Mouse (Mus musculus): ENCODE measurements around the gene Mrpl16. TPM values are rescaled to one million over a fixed set of nuclear protein-coding genes. Genes with fewer than 3 reads are reported as not detected.

Gene Mrpl16
- 10 to 100 TPM; 38.4 to 39.8 TPM for total RNA-seq (2021)

DNA sequence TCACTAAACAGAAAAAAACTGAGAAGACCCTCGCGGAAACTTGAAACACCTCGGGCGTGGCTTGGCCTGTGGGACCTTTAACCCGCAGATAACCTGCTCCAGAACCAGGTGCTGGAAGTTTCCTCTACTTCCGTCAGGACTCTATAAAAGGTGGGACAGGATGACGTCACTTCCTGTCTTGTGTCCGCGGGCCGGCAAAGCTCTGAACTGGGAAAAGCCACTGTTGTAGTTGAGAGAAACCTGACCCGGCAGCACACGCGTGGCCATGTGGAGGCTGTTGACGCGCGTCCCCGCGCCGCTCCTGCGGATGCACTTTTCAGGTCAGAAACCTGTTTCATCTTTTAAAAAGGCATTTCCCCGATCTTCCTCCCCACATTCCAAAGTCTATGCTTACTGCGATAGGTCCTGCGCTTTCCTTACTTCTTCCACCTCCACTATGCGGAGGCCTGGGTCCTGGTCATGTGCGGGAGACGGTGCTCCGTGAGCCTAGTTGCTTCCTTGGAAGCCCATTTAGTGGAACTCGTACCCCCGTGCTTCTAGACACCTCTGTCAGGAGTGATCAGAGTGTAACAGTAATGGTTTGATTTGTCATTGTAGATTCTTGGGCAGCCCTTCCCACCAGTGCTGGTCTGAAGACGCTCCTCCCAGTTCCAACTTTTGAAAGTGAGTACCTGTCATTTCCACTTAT is at the start of gene Mrpl16:
Gene Mrpl16 (plus strand): TSS at position 187 of the 688 bp plus-strand sequence.
- DNase-seq (ENCODE audit: low spot score in 2 of 2) = peak; percentile 90 to 94
- intact Hi-C loops (cut with DNase I) = no loop called here

DNA sequence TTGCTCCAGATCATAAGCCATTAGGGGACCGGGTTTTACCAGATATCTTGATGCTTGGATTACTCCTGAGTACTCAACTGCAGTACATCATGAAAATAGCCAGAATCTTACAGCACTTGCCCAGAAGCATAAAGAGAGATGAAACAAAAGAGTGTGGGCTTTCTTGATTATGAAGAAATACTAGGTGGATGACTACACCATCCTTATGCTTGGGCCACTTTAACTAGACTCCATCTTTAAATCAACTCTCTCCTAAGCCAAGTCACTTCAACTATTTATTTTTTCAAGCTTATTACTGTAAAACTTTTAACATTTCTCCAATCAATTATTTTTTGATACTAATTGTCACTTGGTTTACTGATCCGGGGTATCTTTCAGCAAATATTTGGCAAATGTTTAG is 46.3 kb upstream of the Mrpl16 start:
- intact Hi-C loops (cut with DNase I) = no loop called here
- DNase-seq (ENCODE audit: low spot score in 2 of 2) = no peak

DNA sequence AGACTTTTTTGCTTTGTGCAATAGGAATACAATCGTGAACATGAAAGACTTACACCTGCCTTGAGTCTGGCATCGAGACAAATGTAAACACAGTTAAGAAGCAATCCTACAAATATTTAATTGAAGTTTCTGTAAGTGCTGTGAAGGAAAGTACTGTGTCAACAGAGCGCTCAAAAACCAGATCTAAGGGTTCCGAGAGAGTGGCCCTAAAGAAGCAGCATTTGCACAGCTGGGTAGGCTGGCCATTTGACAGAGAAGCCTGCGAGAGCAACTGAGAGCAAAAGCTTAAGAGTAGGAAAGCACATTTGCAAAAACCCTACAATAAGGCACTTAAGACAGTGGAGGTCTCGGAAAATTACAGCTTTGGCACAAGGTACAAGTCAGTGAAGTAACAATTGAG is 45.9 kb upstream of the Mrpl16 start:
- DNase-seq (ENCODE audit: low spot score in 2 of 2) = no peak
- intact Hi-C loops (cut with DNase I) = no loop called here

DNA sequence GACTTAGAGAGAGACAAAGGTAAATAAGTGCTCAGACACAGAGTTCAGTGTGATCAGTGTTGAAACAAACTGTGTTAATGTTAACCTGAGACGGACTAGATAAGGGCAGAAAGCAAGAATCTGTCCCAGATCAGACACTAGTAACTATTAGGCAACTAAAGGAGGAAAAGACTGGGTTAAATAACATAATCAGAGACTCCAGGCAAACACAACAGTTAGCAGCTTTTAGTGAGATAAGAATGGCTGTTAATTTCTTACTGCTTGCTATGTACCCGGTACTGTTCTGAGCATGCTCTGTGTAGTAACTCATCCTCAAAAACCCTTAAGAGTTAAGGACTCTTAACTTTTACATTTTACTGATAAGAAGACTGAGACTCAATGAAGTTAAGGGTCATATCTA is 44.3 kb upstream of the Mrpl16 start:
- DNase-seq (ENCODE audit: low spot score in 2 of 2) = no peak
- intact Hi-C loops (cut with DNase I) = no loop called here

DNA sequence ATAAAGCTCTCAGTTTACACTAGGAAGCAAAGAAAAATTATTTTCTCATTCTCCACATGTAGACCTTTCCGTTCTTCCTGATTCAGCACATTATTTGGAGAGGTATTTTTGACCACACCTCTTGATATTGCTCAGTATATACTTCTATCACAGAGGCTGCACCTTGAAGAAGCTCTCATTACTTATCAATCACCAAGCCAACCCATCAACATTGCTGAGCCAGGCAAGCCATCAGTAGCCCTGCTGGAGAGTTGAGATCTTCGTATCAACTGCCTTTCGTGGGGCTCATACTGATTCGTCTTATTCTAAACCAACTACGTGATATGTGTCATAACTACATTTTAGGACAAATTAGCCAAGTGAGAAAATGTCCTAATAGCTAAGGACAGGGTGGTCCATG is 42.9 kb upstream of the Mrpl16 start:
- intact Hi-C loops (cut with DNase I) = no loop called here
- no peak for DNase-seq (ENCODE audit: low spot score in 2 of 2)

DNA sequence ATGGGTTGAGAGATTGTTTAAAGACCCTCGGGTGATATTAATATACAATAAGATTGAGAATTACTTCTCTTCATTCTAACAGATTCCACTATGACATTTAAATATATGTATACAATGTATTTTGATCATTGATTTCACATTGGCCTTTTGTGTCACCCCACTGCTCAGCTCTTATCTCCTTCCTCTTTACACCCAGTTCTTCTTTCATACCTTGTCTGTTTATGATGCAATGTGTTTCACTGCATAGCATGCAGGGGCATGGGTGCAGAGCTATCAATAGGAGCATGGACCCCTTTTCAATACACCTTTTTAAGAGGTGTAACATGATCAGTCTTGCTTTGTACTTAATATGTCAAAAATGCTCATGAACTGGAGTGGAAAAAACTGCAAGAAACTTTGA is 39.9 kb upstream of the Mrpl16 start:
- no peak for DNase-seq (ENCODE audit: low spot score in 2 of 2)
- intact Hi-C loops (cut with DNase I) = no loop called here

DNA sequence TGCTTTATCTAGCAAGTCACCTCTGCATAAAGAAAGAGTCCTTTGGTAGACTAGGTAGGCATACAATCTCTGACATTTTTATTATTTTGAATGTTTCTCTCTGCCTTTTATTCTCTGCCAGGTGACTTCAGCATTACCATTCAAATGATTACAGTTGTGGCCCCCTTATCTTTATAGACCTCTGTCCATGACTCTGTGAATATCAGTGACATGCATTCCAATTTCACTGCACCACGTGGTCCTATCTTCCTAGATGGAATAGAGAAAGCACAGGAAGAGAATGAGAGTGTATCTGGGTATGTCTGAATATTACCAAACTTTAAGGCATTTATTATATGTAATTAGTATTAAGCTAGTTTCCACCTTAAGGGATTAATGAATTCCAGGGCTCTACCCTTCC is 33.7 kb upstream of the Mrpl16 start:
- intact Hi-C loops (cut with DNase I) = no loop called here
- DNase-seq (ENCODE audit: low spot score in 2 of 2) = no peak

DNA sequence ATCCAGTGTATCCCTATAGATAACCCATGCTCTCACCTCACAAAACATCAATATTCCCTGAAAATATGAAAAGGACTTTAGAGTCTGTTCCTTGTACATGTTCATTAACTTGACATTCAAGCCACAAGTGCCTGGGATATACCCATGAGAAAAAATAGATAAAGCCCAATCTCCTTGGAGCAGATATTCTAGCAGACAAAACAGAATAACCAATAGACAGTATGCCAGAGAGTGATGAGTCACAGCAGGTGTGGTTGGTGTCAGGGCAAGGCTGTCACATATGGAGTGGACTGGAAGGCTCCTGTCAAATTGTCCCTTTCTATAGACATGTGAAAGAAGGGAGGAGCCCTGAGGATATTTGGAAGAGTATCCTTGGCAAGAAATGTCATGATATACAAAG is 24.5 kb upstream of the Mrpl16 start:
- intact Hi-C loops (cut with DNase I) = no loop called here
- no peak for DNase-seq (ENCODE audit: low spot score in 2 of 2)

DNA sequence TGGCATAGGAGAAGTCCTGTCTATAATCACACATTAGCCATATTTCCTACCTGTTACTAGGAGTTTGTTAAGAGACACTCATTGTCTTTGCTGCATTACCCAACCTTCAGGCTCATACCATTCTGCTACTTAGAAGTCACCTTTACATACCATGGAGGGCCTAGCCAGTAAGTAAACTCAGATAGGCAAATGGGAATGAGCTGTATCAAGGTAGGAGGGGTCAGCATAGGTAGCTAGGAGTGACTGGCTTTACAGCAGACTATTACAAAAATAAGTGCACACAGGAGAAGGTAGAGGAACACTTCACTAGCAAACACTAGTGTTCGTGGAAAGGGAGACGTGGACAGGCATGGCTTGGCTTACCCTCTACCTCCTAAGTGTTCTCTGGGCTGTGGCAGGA is 22.9 kb upstream of the Mrpl16 start, which contains the start of gene Gif:
Gene Gif (plus strand): TSS at position 257 of the 400 bp plus-strand sequence.
- intact Hi-C loops (cut with DNase I) = no loop called here
- DNase-seq (ENCODE audit: low spot score in 2 of 2) = no peak

DNA sequence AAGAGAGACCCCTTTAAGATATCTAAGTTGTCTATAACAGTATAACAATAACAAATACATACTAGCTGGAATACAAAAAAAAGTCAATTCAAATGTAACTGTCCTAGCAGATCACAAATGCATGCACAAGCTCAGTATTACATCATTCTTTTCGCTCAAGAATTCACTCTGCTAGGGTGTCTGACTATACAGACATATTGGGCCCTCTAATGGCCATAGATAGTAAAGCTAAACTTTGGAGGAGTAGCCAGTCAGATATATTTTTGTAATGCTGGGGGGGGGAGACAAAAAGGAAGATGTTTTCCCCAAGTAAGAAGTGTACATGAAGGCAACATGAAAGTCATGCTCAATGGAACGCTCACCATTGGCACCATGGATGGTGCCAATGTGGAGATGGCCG is 5.1 kb upstream of the Mrpl16 start:
- no peak for DNase-seq (ENCODE audit: low spot score in 2 of 2)
- intact Hi-C loops (cut with DNase I) = loop anchor here (5.0 kb wide), 1 partner anchor 413 kb away; no protein-coding TSS in a partner anchor

DNA sequence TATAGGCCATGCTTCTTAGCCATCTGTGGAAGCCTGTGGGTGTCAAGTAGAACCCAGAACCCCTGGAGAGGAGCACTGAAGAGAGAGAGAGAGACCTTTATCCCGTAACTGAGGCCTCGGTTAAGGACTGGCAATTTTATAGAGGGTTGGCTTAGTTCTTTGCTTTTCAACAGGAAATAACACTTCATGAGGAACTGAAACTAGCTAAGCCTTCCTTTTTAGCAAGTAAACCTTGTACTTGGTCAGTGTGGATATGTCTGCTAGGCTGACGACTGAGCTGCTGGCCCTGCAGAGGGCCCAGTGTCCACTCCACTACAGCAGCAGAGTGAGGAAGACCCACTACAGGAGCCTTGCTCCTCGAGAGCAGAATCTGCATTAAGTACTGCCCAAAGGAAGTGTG is 3.8 kb upstream of the Mrpl16 start:
- DNase-seq (ENCODE audit: low spot score in 2 of 2) = no peak
- intact Hi-C loops (cut with DNase I) = loop anchor here (5.0 kb wide), 1 partner anchor 414 kb away; no protein-coding TSS in a partner anchor

DNA sequence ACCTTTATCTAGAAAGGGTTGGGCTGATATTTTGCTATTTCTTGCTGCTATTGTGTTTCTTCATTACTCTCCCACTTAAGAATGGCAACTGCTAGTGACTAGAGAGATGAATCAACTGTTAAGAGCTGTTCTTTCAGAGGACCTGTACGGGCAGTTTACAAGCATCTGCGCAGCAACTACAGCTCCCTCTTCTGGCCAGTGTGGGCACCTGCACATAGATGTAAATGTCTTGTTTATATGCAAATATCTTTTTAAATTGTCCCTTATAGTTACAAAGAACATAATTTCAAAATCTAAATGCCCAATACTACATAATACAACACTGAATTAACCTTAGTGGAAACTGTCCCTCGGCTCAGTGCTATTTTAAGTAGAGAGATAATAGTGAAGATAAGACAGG is 2.0 kb upstream of the Mrpl16 start:
- DNase-seq (ENCODE audit: low spot score in 2 of 2) = peak; percentile 37 to 46
- intact Hi-C loops (cut with DNase I) = loop anchor here (1.0 to 5.0 kb wide), 2 partner anchors 157 to 416 kb away; no protein-coding TSS in a partner anchor

DNA sequence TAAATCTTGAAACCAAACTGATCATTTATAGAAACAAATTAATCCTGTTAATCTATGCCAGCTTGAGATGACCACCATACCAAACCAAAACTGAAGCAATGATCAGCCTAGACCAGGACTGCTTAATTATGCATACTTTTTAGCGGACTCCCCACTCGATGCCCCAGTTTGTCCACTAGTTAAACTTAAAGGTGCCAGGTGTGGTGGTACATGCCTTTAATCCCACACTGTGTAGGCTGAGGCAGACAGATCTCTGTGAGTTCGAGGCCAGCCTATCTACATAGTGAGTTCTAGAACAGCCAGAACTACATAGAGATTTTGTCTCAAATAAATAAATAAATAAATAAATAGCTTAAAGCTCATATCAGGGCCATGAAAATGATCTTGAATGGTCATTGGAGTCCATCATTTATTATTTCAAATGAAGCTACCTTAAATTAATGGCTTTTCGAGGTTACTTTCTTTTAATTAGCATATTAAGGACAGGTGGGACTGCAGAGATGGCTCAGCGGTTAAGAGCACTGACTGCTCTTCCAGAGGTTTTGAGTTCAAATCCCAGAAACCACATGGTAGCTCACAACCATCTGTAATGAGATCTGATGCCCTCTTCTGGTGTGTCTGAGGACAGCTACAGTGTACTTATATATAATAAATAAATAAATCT is 802 bp upstream of the Mrpl16 start:
- no peak for DNase-seq (ENCODE audit: low spot score in 2 of 2)
- intact Hi-C loops (cut with DNase I) = loop anchor here (5.0 kb wide), 1 partner anchor 417 kb away; no protein-coding TSS in a partner anchor

DNA sequence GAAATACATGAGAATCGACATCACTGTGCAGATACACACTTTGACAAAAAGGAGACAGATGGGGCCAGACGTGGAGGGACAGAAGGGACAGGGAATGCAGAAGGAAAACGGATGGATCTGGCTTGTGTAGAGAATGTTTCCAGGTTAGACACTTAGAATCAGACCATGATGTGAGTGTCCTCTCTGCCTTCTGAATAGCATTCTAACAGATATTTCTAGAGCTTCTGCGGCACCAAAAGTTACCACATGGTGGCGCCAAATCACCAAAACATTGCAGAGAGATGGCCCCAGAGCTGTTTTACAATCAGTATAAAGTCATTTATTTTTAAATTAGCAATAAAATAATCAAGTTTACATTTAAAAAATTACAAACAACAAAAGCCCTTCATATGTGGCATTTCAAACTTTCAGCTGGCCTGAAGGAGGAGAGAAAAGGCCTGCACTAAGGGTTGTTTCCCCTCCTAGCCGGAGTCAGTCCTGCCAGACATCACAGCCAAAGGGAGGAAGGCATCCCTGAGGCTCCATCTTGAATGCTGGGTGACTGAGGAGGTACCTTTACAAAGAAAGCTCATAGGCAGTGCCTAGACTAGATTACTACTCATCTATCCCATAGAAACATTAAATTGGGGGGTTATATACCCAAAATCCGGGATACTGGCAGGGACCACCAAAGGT is 7.1 kb downstream of the Mrpl16 start:
- DNase-seq (ENCODE audit: low spot score in 2 of 2) = peak; percentile 66 to 74
- intact Hi-C loops (cut with DNase I) = loop anchor here (2.0 to 5.0 kb wide), 3 partner anchors 41 to 230 kb away; partner anchors contain the start of genes Patl1 and Stx3

DNA sequence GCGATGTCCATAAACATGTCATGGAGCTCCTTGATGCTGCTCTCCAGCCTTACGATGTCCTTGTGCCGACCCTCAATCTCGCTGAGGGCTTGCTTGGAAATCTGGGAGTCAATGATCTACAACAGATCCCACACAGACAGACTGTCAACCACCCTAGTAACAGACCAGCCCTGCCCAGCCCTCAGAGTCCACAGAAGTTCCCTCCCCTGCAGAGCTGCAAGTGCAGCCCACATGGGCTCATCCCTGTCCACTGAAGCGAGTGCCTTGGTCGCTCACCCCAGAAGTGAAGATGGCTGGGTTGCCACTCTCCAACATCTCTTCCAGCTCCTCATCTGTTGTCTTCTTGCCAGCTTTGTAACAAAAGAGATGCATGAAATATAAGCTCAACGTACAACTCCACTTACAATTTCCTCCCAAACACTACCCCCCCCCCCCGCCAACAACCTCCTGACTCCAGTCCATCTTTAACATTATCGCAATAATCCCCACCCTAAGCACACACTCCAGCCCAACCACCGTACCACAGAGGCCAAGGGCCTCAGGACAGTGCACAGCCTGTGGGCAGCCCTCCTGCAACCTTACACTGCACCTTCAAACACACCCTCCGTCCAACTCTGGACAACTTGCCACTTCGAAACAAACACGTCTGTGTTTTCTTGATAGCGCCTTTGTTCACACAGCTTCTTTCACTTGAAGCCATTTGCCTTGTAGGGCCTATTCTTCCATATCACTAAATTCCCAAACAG is 15.4 kb downstream of the Mrpl16 start:
- no peak for DNase-seq (ENCODE audit: low spot score in 2 of 2)
- intact Hi-C loops (cut with DNase I) = no loop called here

DNA sequence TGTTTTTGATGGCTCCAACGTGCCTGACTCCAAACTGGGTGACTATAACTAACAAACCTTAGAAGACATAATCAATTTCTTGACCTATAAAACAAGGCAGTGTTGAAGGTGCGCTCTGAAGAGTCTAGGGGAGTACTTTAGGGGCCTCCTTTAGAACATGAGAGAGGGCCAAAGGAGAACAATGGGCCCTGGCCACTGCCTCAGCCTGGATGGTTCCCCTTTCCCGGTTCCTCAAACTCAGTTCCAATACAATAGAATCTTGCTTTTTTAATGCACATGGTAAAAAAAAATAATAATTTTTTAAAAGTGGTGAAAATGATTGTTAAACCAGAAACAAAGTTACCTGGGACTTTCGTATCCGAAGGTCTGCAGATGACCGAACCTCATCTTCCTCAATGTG is 17.6 kb downstream of the Mrpl16 start:
- no peak for DNase-seq (ENCODE audit: low spot score in 2 of 2)
- intact Hi-C loops (cut with DNase I) = no loop called here

DNA sequence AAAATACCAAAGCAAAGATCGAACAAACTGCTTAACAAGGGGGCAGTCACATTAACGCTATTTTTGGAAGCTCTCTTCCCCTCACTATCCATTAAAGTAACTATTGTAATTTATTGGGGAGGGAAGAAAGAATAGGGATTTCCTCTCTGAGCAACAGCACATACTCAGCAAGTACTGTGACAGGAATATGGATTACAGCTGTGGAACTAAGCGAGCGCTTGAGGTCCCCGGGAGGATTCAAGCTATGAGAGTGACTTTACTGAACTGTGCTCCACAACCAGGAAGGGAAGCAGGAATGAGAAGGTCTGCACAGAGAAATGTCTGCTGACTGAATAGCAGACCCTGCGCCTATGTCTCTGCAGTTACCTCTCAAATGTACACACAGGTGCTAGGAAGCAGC is 18.7 kb downstream of the Mrpl16 start:
- intact Hi-C loops (cut with DNase I) = no loop called here

DNA sequence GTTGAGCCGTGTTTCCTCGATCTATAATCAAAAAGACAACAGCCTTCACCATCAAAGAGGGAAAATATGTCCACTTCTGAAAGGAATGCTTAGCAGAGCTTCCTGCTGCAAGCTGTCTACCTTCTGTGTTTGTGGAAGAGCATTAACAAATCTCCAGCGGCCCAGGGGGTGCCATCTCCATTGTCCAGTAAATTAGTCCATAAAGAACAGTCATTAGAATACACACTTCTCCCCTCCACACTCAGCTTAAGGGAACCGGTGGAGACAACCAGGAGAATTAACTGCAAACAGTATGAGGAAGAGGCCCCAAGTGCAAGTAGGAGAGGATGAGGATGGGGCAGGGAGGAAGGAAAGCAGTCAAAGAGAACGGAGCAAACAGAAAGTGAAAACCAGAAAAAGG is 21.6 kb downstream of the Mrpl16 start:
- intact Hi-C loops (cut with DNase I) = no loop called here
- no peak for DNase-seq (ENCODE audit: low spot score in 2 of 2)

More for the DNA sequence above, 18.7 kb downstream of the Mrpl16 start:
- DNase-seq (ENCODE audit: low spot score in 2 of 2) = no peak

DNA sequence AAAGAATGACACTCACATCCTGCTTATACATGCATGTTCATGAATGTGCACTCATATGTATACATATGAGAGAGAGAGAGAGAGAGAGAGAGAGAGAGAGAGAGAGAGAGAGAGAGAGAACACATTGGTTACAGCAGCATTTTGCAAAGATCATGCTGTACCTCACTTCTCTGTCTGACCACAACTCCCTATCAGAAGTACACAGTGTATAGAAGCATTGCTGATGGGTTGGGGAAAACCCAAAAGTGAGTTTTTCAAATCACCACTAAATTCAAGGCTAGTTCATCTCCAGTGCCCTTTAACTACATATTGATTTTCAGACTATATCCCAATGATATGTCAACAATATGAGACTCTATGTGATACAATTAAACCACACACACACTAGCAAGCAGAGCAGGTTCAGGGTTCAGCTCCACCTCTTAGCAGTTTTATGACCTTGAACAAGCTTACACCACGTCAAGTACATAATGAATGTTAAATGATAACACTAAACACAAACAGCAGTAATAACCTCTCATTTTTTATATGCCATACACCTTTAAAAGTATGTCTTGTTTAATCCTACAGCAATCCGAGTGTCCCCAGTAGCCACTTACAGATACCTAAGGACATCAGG is 23.7 kb downstream of the Mrpl16 start:
- intact Hi-C loops (cut with DNase I) = no loop called here

More for the DNA sequence above, 23.7 kb downstream of the Mrpl16 start:
- no peak for DNase-seq (ENCODE audit: low spot score in 2 of 2)
